Mouse (Mus musculus): ENCODE results near the gene Csf2.
"Not testable (repeated sequence)": the region's sequence is repeated elsewhere in the genome, so short reads cannot be mapped to it uniquely, and the experiment has no call there.

Csf2 gene

GRCm38 (mm10) chr11:54248940-54249717 lies at the start of gene Csf2:
Gene Csf2 (minus strand): TSS chr11:54249667.
- DNase-seq (ENCODE audit: low spot score), result no peak

GRCm38 (mm10) chr11:54298777-54299176 lies 49.3 kb upstream of the Csf2 start:
- no peak for DNase-seq (ENCODE audit: low spot score)

GRCm38 (mm10) chr11:54297471-54297870 lies 48.0 kb upstream of the Csf2 start:
- not testable (repeated sequence) for DNase-seq (ENCODE audit: low spot score)

GRCm38 (mm10) chr11:54296734-54297133 lies 47.3 kb upstream of the Csf2 start:
- DNase-seq (ENCODE audit: low spot score), result no peak

GRCm38 (mm10) chr11:54295971-54296370 lies 46.5 kb upstream of the Csf2 start:
- DNase-seq (ENCODE audit: low spot score), result no peak

- DNase-seq (ENCODE audit: low spot score), result no peak
Observed at GRCm38 (mm10) chr11:54293980-54294807, 44.7 kb upstream of the Csf2 start.

GRCm38 (mm10) chr11:54292163-54292562 lies 42.7 kb upstream of the Csf2 start:
- DNase-seq (ENCODE audit: low spot score), result no peak

- no peak for DNase-seq (ENCODE audit: low spot score)
Observed at GRCm38 (mm10) chr11:54287821-54288453, 38.5 kb upstream of the Csf2 start.

GRCm38 (mm10) chr11:54271437-54271949 lies 22.0 kb upstream of the Csf2 start:
- DNase-seq (ENCODE audit: low spot score), result no peak

GRCm38 (mm10) chr11:54269191-54269896 lies 19.9 kb upstream of the Csf2 start:
- DNase-seq (ENCODE audit: low spot score), result no peak

- no peak for DNase-seq (ENCODE audit: low spot score)
Observed at GRCm38 (mm10) chr11:54267177-54267576, 17.7 kb upstream of the Csf2 start, which contains the start of gene Il3. Gene Il3 (minus strand): TSS chr11:54267277.

- DNase-seq (ENCODE audit: low spot score), result no peak
Observed at GRCm38 (mm10) chr11:54264542-54264941, 15.1 kb upstream of the Csf2 start.

- no peak for DNase-seq (ENCODE audit: low spot score)
Observed at GRCm38 (mm10) chr11:54263405-54264031, 14.1 kb upstream of the Csf2 start.

GRCm38 (mm10) chr11:54256624-54257376 lies 7.3 kb upstream of the Csf2 start:
- DNase-seq (ENCODE audit: low spot score), result peak; percentile 53

GRCm38 (mm10) chr11:54254114-54254513 lies 4.6 kb upstream of the Csf2 start:
- no peak for DNase-seq (ENCODE audit: low spot score)

- DNase-seq (ENCODE audit: low spot score), result no peak
Observed at GRCm38 (mm10) chr11:54250575-54250974, 1.1 kb upstream of the Csf2 start.

GRCm38 (mm10) chr11:54249748-54250147 lies 281 bp upstream of the Csf2 start:
- no peak for DNase-seq (ENCODE audit: low spot score)

GRCm38 (mm10) chr11:54247251-54247950 lies 2.1 kb downstream of the Csf2 start:
- DNase-seq (ENCODE audit: low spot score), result no peak

- no peak for DNase-seq (ENCODE audit: low spot score)
Observed at GRCm38 (mm10) chr11:54244465-54244864, 5.0 kb downstream of the Csf2 start.

GRCm38 (mm10) chr11:54242494-54242893 lies 7.0 kb downstream of the Csf2 start:
- DNase-seq (ENCODE audit: low spot score), result no peak
